Mouse (Mus musculus) cortical plate, adult 2 months (tissue): ENCODE data around the gene Olfr203.

Experiments used
- CTCF ChIP-seq: fragments of 200-500 bp; IDR thresholded peaks from 2 replicates; pipeline ENCODE4 v1.5.1; 2011; ENCODE audit warnings: mild to moderate bottlenecking, control low read depth, low read length; ENCODE audit not compliant: insufficient read depth; ENCODE audit errors: extremely low read depth
- POLR2A ChIP-seq: fragments of 200-500 bp; IDR thresholded peaks from 2 replicates; pipeline ENCODE4 v1.6.1; 2011; ENCODE audit warnings: mild to moderate bottlenecking, low read length, control low read depth; ENCODE audit not compliant: insufficient read depth; ENCODE audit errors: extremely low read depth

GRCm38 (mm10) chr16:59318148-59318547, 19.5 kb downstream of the Olfr203 start, which contains the start of gene Olfr204:
- TF ChIP-seq CTCF (no peak), POLR2A (no peak)
